Mouse (Mus musculus): ENCODE data around the gene Cdk5r1. TPM values are rescaled to one million over a fixed set of nuclear protein-coding genes. Genes with fewer than 3 reads are reported as not detected.

Gene Cdk5r1
- polyA plus RNA-seq, 1 experiment from 2014 or later = 18.0 TPM

Other genes starting within 250 kb of the Cdk5r1 start
- gene Rhbdl3, start 176.1 kb upstream of the Cdk5r1 start, polyA plus RNA-seq (2016; fragmentation: Nextera tagmentation; extraction: Ambion mirVana) = 10.2 and 18.0 TPM in 2 replicates
- gene 5730455P16Rik, start 99.0 kb upstream of the Cdk5r1 start, polyA plus RNA-seq (2016; fragmentation: Nextera tagmentation; extraction: Ambion mirVana) = 19.4 and 24.4 TPM in 2 replicates
- 244 and 296 TPM in 2 replicates for gene Zfp207, start 93.7 kb upstream of the Cdk5r1 start, polyA plus RNA-seq (2016; fragmentation: Nextera tagmentation; extraction: Ambion mirVana)
- gene Psmd11, start 48.4 kb upstream of the Cdk5r1 start, polyA plus RNA-seq (2016; fragmentation: Nextera tagmentation; extraction: Ambion mirVana) = 344 and 387 TPM in 2 replicates

Measured in hindbrain, embryonic 10.5 days (tissue).